Mouse (Mus musculus): ENCODE data around the gene Sypl. TPM values are rescaled to one million over a fixed set of nuclear protein-coding genes. Genes with fewer than 3 reads are reported as not detected.

Gene Sypl
- polyA plus RNA-seq, 1 experiment, result 54.7 TPM

GRCm38 (mm10) chr12:32944884-32945454, 8.7 kb upstream of the Sypl start:
- no peak overlapping the region for H3K27ac ChIP-seq (ENCODE audit: insufficient read depth, low read length)
- 82% methylated on average over 8 of the region's 8 CpGs for WGBS
- DNase-seq, result no peak
- no peaks in the 10 kb centered on the region; the same call in 1 of the 2 replicates for H3K4me1 ChIP-seq (ENCODE audit: control insufficient read depth, insufficient read depth, low read length)
- no peak overlapping the region for H3K4me3 ChIP-seq (replicated peaks; ENCODE audit: insufficient read depth, low read depth, low read length)
- TF ChIP-seq CTCF (IDR thresholded peaks at IDR 0.05; ENCODE audit: borderline replicate concordance, insufficient read depth, low read depth, low read length), result no peak
- no peak for TF ChIP-seq POLR2A (IDR thresholded peaks at IDR 0.05; ENCODE audit: borderline replicate concordance, insufficient read depth, low read length)
- H3K27me3 ChIP-seq (ENCODE audit: control insufficient read depth, insufficient read depth, low read length), result no peaks in the 10 kb centered on the region

- H3K27me3 ChIP-seq (ENCODE audit: control insufficient read depth, insufficient read depth, low read length), result no peaks in the 10 kb centered on the region
- no peak overlapping the region for H3K27ac ChIP-seq (ENCODE audit: insufficient read depth, low read length)
- DNase-seq, result no peak
- no peaks in the 10 kb centered on the region; the same call in 1 of the 2 replicates for H3K4me1 ChIP-seq (ENCODE audit: control insufficient read depth, insufficient read depth, low read length)
- H3K4me3 ChIP-seq (replicated peaks; ENCODE audit: insufficient read depth, low read depth, low read length), result no peak overlapping the region
- no peak for TF ChIP-seq POLR2A (IDR thresholded peaks at IDR 0.05; ENCODE audit: borderline replicate concordance, insufficient read depth, low read length)
- TF ChIP-seq CTCF (IDR thresholded peaks at IDR 0.05; ENCODE audit: borderline replicate concordance, insufficient read depth, low read depth, low read length), result no peak
- 61% methylated on average over 4 of the region's 4 CpGs for WGBS
Measured at GRCm38 (mm10) chr12:32946376-32946775, 7.3 kb upstream of the Sypl start.

- H3K27ac ChIP-seq (ENCODE audit: insufficient read depth, low read length), result no peak overlapping the region
- H3K27me3 ChIP-seq (ENCODE audit: control insufficient read depth, insufficient read depth, low read length), result no peaks in the 10 kb centered on the region
- 22% methylated on average over 3 of the region's 3 CpGs for WGBS
- H3K4me1 ChIP-seq (ENCODE audit: control insufficient read depth, insufficient read depth, low read length), result no peaks in the 10 kb centered on the region; the same call in 1 of the 2 replicates
- peak; percentile 34 to 39 for DNase-seq
- TF ChIP-seq POLR2A (IDR thresholded peaks at IDR 0.05; ENCODE audit: borderline replicate concordance, insufficient read depth, low read length), result no peak
- peak; percentile 32; the same call in 1 of the 2 replicates for TF ChIP-seq CTCF (IDR thresholded peaks at IDR 0.05; ENCODE audit: borderline replicate concordance, insufficient read depth, low read depth, low read length)
- no peak overlapping the region for H3K4me3 ChIP-seq (replicated peaks; ENCODE audit: insufficient read depth, low read depth, low read length)
Measured at GRCm38 (mm10) chr12:32952416-32952815, 1.3 kb upstream of the Sypl start.

GRCm38 (mm10) chr12:32953066-32953465, 625 bp upstream of the Sypl start:
- H3K27me3 ChIP-seq (ENCODE audit: control insufficient read depth, insufficient read depth, low read length), result no peaks in the 10 kb centered on the region
- WGBS, result 16% methylated on average over 6 of the region's 6 CpGs
- peak overlapping the region; percentile 88 for H3K27ac ChIP-seq (ENCODE audit: insufficient read depth, low read length)
- no peaks in the 10 kb centered on the region; the same call in 1 of the 2 replicates for H3K4me1 ChIP-seq (ENCODE audit: control insufficient read depth, insufficient read depth, low read length)
- peak in 1 of 2 experiments; percentile 31 for DNase-seq
- peak overlapping the region; percentile 94 for H3K4me3 ChIP-seq (replicated peaks; ENCODE audit: insufficient read depth, low read depth, low read length)
- TF ChIP-seq CTCF (IDR thresholded peaks at IDR 0.05; ENCODE audit: borderline replicate concordance, insufficient read depth, low read depth, low read length) (no peak), POLR2A (IDR thresholded peaks at IDR 0.05; ENCODE audit: borderline replicate concordance, insufficient read depth, low read length) (no peak)

- H3K27me3 ChIP-seq (ENCODE audit: control insufficient read depth, insufficient read depth, low read length), result no peaks in the 10 kb centered on the region
- H3K4me1 ChIP-seq (ENCODE audit: control insufficient read depth, insufficient read depth, low read length), result no peaks in the 10 kb centered on the region; the same call in 1 of the 2 replicates
- H3K4me3 ChIP-seq (replicated peaks; ENCODE audit: insufficient read depth, low read depth, low read length), result peak overlapping the region; percentile 94
- no peak for TF ChIP-seq CTCF (IDR thresholded peaks at IDR 0.05; ENCODE audit: borderline replicate concordance, insufficient read depth, low read depth, low read length)
- TF ChIP-seq POLR2A (IDR thresholded peaks at IDR 0.05; ENCODE audit: borderline replicate concordance, insufficient read depth, low read length), result peak; percentile 58; the same call in 1 of the 2 replicates
- peak overlapping the region; percentile 90 for H3K27ac ChIP-seq (ENCODE audit: insufficient read depth, low read length)
- no peak for DNase-seq
- WGBS, result under 1% methylated on average over 71 of the region's 71 CpGs
Measured at GRCm38 (mm10) chr12:32954216-32955021, 728 bp downstream of the Sypl start.

GRCm38 (mm10) chr12:32955037-32955436, 1.3 kb downstream of the Sypl start:
- no peak for DNase-seq
- 4% methylated on average over 8 of the region's 8 CpGs for WGBS
- H3K4me1 ChIP-seq (ENCODE audit: control insufficient read depth, insufficient read depth, low read length), result no peaks in the 10 kb centered on the region; the same call in 1 of the 2 replicates
- H3K27me3 ChIP-seq (ENCODE audit: control insufficient read depth, insufficient read depth, low read length), result no peaks in the 10 kb centered on the region
- H3K27ac ChIP-seq (ENCODE audit: insufficient read depth, low read length), result no peak overlapping the region
- no peak for TF ChIP-seq POLR2A (IDR thresholded peaks at IDR 0.05; ENCODE audit: borderline replicate concordance, insufficient read depth, low read length)
- no peak for TF ChIP-seq CTCF (IDR thresholded peaks at IDR 0.05; ENCODE audit: borderline replicate concordance, insufficient read depth, low read depth, low read length)
- H3K4me3 ChIP-seq (replicated peaks; ENCODE audit: insufficient read depth, low read depth, low read length), result peak overlapping the region; percentile 94

GRCm38 (mm10) chr12:32957211-32957610, 3.5 kb downstream of the Sypl start:
- TF ChIP-seq CTCF (IDR thresholded peaks at IDR 0.05; ENCODE audit: borderline replicate concordance, insufficient read depth, low read depth, low read length) (no peak), POLR2A (IDR thresholded peaks at IDR 0.05; ENCODE audit: borderline replicate concordance, insufficient read depth, low read length) (no peak)
- no peak overlapping the region for H3K27ac ChIP-seq (ENCODE audit: insufficient read depth, low read length)
- WGBS, result 76% methylated on average over 2 of the region's 2 CpGs
- H3K27me3 ChIP-seq (ENCODE audit: control insufficient read depth, insufficient read depth, low read length), result no peaks in the 10 kb centered on the region
- DNase-seq, result peak in 1 of 2 experiments; percentile 15
- H3K4me3 ChIP-seq (replicated peaks; ENCODE audit: insufficient read depth, low read depth, low read length), result no peak overlapping the region
- no peaks in the 10 kb centered on the region; the same call in 1 of the 2 replicates for H3K4me1 ChIP-seq (ENCODE audit: control insufficient read depth, insufficient read depth, low read length)
